Mouse (Mus musculus) G1E (cell line): ENCODE measurements at regions not wholly inside any gene's neighbourhood (a gene's known extent, or its start where the extent isn't known, plus 50 kb on each side); places are given as distances from the start of the nearest gene placed in this dataset.

Experiments used
- CTCF ChIP-seq: IDR thresholded peaks from 2 replicates; pipeline ENCODE4 v1.5.1; 2012; ENCODE audit warnings: low read depth, low read length, inconsistent platforms, mixed read lengths
- GATA1 ChIP-seq: IDR thresholded peaks from 2 replicates; pipeline ENCODE4 v1.6.1; 2012; ENCODE audit warnings: borderline replicate concordance, low read length, inconsistent platforms, mixed read lengths

DNA sequence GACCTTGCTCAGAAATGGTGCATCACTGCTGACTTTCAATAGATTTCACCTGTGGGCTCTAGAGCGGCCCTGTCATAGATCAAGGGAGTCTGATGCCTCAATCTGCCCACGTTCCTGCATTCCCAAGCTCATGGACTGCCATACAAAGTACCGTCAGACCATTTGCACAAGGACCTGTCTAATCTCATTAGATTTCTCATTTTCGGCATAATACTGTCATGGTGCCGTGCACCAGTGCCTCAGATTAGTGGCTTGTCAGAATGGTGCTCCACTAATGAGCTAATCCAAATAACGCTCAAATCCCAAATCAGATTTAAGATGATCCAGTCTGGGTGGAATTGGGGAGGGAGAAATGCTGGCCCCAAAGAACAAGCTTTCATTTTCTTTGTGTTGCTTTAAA is 321.1 kb downstream of the Icos start:
- TF ChIP-seq GATA1, result no peak
- no peak for TF ChIP-seq CTCF
